Mouse (Mus musculus) ES-E14 (cell line): ENCODE results near the gene Wipf1.

Experiments
- CHD2 ChIP-seq: IDR thresholded peaks from 2 replicates; pipeline ENCODE4 v1.6.1; 2014; ENCODE audit warnings: mild to moderate bottlenecking, low read depth, low read length, inconsistent platforms
- ZC3H11A ChIP-seq: IDR thresholded peaks from 2 replicates; pipeline ENCODE4 v1.6.1; 2012; ENCODE audit warnings: low read depth, mild to moderate bottlenecking, inconsistent platforms, low read length, borderline replicate concordance

GRCm38 (mm10) chr2:73386356-73387046 is 143.0 kb downstream of the Wipf1 start, which contains the start of gene Gpr155:
- TF ChIP-seq ZC3H11A, result no peak
- no peak for TF ChIP-seq CHD2
